Mouse (Mus musculus) neural tube, embryonic 11.5 days (tissue): ENCODE results near the gene Sema5a. TPM values are rescaled to one million over a fixed set of nuclear protein-coding genes. Genes with fewer than 3 reads are reported as not detected.

Experiments used
- ATAC-seq: fragments of 200-750 bp; cut with Nextera tagmentation; 2 replicates; pipeline ENCODE4 v1.8.0; 2017; ENCODE audit warnings: moderate number of reproducible peaks, mild to moderate bottlenecking, moderate TSS enrichment, moderate library complexity; ENCODE audit not compliant: insufficient read depth, low FRiP score, low TSS enrichment
- DNase-seq: peaks from one replicate; pipeline ENCODE4 v3.0.0-alpha.2; 2015; ENCODE audit warnings: low spot score
- H3K27ac ChIP-seq: fragments of 300-500 bp; sonication (generic); 2 replicates; pipeline ENCODE4 v1.5.1; 2014; ENCODE audit warnings: low read depth, mild to moderate bottlenecking, low read length
- H3K27me3 ChIP-seq: fragments of 300-500 bp; sonication (generic); 2 replicates; pipeline ENCODE4 v1.6.1; 2014; ENCODE audit warnings: mild to moderate bottlenecking, low read length, mixed read lengths; ENCODE audit not compliant: control insufficient read depth, insufficient read depth
- H3K36me3 ChIP-seq: fragments of 300-500 bp; sonication (generic); 2 replicates; pipeline ENCODE4 v1.6.1; 2014; ENCODE audit warnings: mild to moderate bottlenecking, low read length, moderate library complexity, mixed read lengths; ENCODE audit not compliant: control insufficient read depth, insufficient read depth
- H3K4me1 ChIP-seq: fragments of 300-500 bp; sonication (generic); 2 replicates; pipeline ENCODE4 v1.6.1; 2014; ENCODE audit warnings: low read length, mixed read lengths; ENCODE audit not compliant: control insufficient read depth, insufficient read depth
- H3K4me2 ChIP-seq: fragments of 300-500 bp; sonication (generic); 2 replicates; pipeline ENCODE4 v1.6.1; 2014; ENCODE audit warnings: low read depth, mild to moderate bottlenecking, moderate library complexity
- H3K4me3 ChIP-seq: fragments of 300-500 bp; sonication (generic); 2 replicates; pipeline ENCODE4 v1.5.1; 2014; ENCODE audit warnings: low read depth, low read length
- H3K9ac ChIP-seq: fragments of 300-500 bp; sonication (generic); 2 replicates; pipeline ENCODE4 v1.6.1; 2014; ENCODE audit warnings: mild to moderate bottlenecking, low read length
- H3K9me3 ChIP-seq: fragments of 300-500 bp; sonication (generic); 2 replicates; pipeline ENCODE4 v1.6.1; 2016; ENCODE audit warnings: low read length; ENCODE audit not compliant: control insufficient read depth
- WGBS: fragments of 180-500 bp; shearing (Covaris S2); extraction: QIAGEN DNeasy Blood & Tissue Kit; methylation state at CpG from one replicate; pipeline ENCODE4 v1.1.7; 2014; 5-methylcytosine and 5-hydroxymethylcytosine counted together
- polyA plus RNA-seq: library from polyadenylated mRNA; unstranded; fragments of >200 nt; fragmentation: Nextera tagmentation; extraction: Ambion mirVana; gene quantifications from 2 replicates; pipeline ENCODE4 v1.2.1, GENCODE M21; 2014

Sema5a gene
- polyA plus RNA-seq, 1 experiment from 2014 or later = 10.3 TPM

DNA sequence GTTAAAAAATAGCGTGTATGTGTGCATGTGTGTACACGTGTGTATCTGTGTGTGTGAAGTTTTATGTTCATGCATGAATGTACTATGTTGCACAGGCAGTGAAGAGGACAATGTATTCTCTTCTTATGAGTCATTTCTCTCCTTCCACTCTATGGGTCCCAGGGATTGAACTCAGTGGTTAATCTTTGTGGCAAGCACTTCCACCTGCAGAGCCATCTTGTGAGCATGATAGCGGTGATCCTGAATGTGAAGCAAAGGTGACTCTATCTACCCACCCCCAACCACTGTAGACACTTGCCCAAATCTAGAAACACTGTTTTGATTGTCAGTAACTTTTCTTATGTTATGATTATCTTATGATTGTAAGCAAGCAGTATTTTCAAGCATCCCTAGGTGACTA lies 133.2 kb downstream of the Sema5a start:
- Histone ChIP-seq H3K4me3 (no peak overlapping the region), H3K4me2 (no peak overlapping the region), H3K9me3 (no peaks in the 10 kb centered on the region), H3K27ac (no peak overlapping the region), H3K27me3 (no peaks in the 10 kb centered on the region), H3K9ac (no peak overlapping the region), H3K36me3 (no peaks in the 10 kb centered on the region), H3K4me1 (no peaks in the 10 kb centered on the region)
- 88% methylated on average over 3 of the region's 3 CpGs for WGBS
- DNase-seq = no peak
- ATAC-seq = no peak

DNA sequence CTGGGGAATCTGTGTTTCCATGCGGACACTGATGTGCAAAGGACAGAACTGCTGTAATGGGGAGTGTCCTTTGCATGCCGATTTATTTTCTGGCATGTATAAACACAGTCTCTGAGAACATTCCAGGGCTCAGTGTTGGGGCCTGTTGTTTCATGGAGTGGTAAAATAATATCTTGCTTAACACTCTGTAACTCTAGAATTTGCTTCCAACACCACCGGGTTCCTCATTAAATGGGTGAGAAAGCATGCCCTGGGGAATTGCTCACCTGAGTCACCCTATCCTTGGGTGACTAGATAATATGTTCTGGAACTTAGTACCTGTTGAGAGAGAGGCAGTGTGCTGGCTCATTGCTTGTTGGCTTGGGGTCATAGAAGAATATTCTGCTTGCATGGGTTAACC lies 135.7 kb downstream of the Sema5a start:
- H3K4me1 ChIP-seq = no peaks in the 10 kb centered on the region
- no peak overlapping the region for H3K4me3 ChIP-seq
- no peak overlapping the region for H3K9ac ChIP-seq
- H3K4me2 ChIP-seq = no peak overlapping the region
- no peak for DNase-seq
- no peak overlapping the region for H3K27ac ChIP-seq
- ATAC-seq = no peak
- WGBS = 87% methylated on average over 3 of the region's 3 CpGs
- H3K27me3 ChIP-seq = no peaks in the 10 kb centered on the region
- no peaks in the 10 kb centered on the region for H3K36me3 ChIP-seq
- no peaks in the 10 kb centered on the region for H3K9me3 ChIP-seq

DNA sequence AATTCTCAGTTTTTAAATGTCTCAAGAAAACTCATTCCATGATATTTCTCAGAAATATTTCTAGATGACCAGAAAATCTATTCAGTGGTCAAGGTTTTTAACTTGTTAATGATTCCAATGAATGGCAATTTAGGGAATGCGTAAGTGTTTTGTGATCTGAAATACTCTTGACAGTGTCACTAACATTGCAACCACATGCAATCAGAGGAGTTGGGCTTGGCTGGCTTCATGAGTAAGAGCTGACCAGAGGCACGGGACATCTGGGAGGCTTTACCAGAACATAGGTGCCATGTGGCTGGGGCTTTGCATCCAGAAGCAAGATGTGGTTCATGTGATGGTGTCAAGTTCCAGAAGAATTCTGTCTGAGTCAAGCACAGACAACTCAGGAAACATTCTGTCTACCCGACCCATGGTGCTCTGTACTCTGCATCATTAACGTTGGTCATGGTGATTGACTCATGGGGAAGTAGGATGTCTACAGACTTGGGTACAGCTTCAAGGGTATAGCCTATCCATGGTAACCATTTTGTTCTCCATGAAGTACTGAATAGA lies 138.4 kb downstream of the Sema5a start:
- H3K4me1 ChIP-seq = no peaks in the 10 kb centered on the region
- DNase-seq (no peak), ATAC-seq (no peak)
- H3K27ac ChIP-seq = no peak overlapping the region
- H3K9ac ChIP-seq = no peak overlapping the region
- H3K4me2 ChIP-seq = no peak overlapping the region
- H3K4me3 ChIP-seq = no peak overlapping the region
- H3K27me3 ChIP-seq = no peaks in the 10 kb centered on the region
- WGBS = 88% methylated on average over 4 of the region's 4 CpGs
- H3K9me3 ChIP-seq = no peaks in the 10 kb centered on the region
- no peaks in the 10 kb centered on the region for H3K36me3 ChIP-seq

DNA sequence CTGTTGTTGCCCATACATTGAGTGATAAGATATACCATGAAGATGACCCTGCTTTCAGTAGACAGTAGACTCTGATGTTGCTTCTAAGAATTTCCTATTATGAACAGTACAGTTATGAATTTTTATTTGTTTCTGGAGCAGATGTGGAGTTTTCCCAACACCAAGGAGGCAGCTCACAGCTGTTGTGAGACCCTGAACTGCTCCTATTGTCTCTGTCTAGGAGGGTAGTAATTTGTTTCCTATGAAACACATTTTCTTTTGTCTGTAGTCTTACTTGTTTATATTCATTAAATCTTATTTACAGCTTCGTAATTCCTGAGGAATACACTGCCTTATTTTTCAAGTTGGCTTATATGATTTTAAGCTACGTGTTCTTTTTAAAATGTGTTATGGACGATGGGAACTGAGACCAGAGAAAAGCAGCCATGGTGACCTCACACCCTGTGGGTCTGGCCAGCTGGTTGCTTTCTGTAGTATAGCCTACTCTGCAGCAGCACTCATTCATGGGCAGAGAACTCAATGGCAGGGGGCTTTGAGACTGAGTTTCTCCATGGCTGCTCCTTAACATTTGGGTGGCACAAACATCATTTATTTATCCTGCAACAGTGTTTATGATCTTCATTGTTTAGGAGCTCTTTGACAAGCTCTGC lies 151.8 kb downstream of the Sema5a start:
- no peak for ATAC-seq
- H3K27me3 ChIP-seq = no peaks in the 10 kb centered on the region
- H3K4me3 ChIP-seq = no peak overlapping the region
- DNase-seq = no peak
- 87% methylated on average over 3 of the region's 3 CpGs for WGBS
- H3K36me3 ChIP-seq = no peaks in the 10 kb centered on the region
- H3K9ac ChIP-seq = no peak overlapping the region
- no peak overlapping the region for H3K27ac ChIP-seq
- no peak overlapping the region for H3K4me2 ChIP-seq
- no peaks in the 10 kb centered on the region for H3K9me3 ChIP-seq
- H3K4me1 ChIP-seq = no peaks in the 10 kb centered on the region

DNA sequence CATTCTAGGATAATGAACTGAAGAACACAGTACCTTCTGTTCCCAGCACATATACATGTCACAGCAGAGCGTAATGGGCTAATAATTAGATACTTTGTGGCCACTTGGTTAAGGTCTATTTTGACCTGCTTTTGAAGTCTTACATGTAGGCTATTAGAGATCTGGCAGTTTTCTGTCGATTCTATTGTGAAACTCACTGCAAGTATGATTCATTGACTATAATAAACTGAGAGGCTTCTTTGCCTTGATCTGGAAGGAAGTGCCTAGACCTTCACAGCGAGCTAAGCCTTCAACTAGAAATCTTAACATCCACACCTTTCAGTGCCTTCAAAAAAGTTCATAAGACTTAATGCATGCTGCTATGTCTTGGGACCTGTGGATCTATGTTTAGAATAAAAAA lies 152.5 kb downstream of the Sema5a start:
- DNase-seq (no peak), ATAC-seq (no peak)
- no peaks in the 10 kb centered on the region for H3K27me3 ChIP-seq
- no peaks in the 10 kb centered on the region for H3K9me3 ChIP-seq
- 74% methylated on average over 3 of the region's 3 CpGs for WGBS
- H3K27ac ChIP-seq = no peak overlapping the region
- H3K4me1 ChIP-seq = no peaks in the 10 kb centered on the region
- H3K4me2 ChIP-seq = no peak overlapping the region
- H3K9ac ChIP-seq = no peak overlapping the region
- no peaks in the 10 kb centered on the region for H3K36me3 ChIP-seq
- no peak overlapping the region for H3K4me3 ChIP-seq

DNA sequence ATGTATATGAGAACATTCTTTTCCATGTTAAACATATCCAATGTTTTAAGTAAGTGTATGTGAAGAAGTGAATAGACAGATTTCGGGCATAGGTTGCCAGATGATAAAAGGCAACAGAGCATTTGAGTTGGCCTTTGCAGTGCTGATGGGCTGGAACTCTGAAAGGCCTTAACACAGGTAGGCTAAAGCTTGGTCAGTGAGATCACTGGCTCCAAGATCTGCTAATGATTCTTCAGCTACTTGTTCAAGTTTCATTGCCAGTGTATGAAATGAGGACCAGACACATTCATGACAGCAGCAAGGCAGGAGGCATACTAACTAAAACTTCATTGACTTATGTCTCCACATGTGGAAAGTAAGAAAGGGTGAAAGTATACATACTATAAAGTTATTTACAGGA lies 154.1 kb downstream of the Sema5a start:
- no peak overlapping the region for H3K4me2 ChIP-seq
- H3K4me1 ChIP-seq = no peaks in the 10 kb centered on the region
- no peak overlapping the region for H3K9ac ChIP-seq
- no peaks in the 10 kb centered on the region for H3K36me3 ChIP-seq
- no peaks in the 10 kb centered on the region for H3K27me3 ChIP-seq
- H3K27ac ChIP-seq = no peak overlapping the region
- ATAC-seq = no peak
- DNase-seq = no peak
- WGBS = 86% methylated on average over 1 of the region's 1 CpGs
- H3K4me3 ChIP-seq = no peak overlapping the region
- H3K9me3 ChIP-seq = no peaks in the 10 kb centered on the region

DNA sequence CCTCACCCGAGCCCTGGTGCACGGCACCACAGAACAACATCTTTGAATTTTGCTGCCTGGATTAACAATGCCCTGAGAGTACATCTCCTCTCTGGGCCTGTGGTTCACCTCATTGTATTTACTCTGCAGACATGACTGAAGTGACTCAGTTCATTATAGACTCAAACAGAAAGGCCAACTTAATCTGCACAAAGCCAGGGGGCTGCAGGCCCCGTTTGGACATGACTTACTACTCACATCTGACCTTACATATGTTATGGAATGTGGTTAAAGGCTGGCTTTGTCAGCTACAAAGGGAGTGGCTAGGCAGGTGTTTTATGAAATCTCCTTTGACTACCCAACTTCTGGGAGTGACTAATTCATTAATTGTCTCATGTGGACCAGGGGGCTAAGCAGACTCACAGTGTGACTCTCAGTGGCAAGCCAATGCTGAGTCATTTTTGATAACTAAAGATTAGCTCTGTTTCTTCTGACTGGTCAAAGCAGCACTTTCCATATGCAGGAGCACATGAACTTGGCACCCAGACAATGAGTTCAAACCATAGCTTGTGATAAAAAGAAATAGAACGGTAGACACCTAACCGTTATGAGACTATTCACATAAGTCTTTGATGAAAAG lies 157.4 kb downstream of the Sema5a start:
- no peak overlapping the region for H3K4me3 ChIP-seq
- no peak overlapping the region for H3K27ac ChIP-seq
- H3K9ac ChIP-seq = no peak overlapping the region
- H3K4me2 ChIP-seq = no peak overlapping the region
- WGBS = 73% methylated on average over 5 of the region's 5 CpGs
- no peaks in the 10 kb centered on the region for H3K9me3 ChIP-seq
- H3K27me3 ChIP-seq = no peaks in the 10 kb centered on the region
- H3K36me3 ChIP-seq = no peaks in the 10 kb centered on the region
- ATAC-seq (no peak), DNase-seq (no peak)
- H3K4me1 ChIP-seq = no peaks in the 10 kb centered on the region

DNA sequence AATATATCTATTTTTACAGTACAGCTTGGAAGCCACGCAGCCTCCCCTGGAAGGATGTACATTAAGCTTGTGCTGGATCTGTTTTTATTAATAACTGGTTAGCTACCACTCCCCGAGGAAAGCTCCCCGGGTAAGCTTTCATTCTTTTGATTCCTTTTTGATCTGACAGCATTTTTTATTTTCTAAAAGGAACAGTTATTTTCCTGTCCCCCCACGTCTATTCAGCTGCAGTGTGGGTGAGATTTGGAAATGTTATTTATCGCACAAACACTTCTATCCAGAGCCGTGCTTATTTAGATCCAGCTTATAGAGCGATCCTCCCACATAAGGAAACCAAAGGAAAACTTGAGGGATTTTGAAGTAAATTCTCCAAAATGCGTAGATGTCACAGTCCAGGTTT lies 158.7 kb downstream of the Sema5a start:
- H3K4me2 ChIP-seq = no peak overlapping the region
- H3K27ac ChIP-seq = no peak overlapping the region
- no peaks in the 10 kb centered on the region for H3K36me3 ChIP-seq
- no peaks in the 10 kb centered on the region for H3K27me3 ChIP-seq
- H3K4me3 ChIP-seq = no peak overlapping the region
- no peaks in the 10 kb centered on the region for H3K9me3 ChIP-seq
- WGBS = 83% methylated on average over 8 of the region's 8 CpGs
- H3K4me1 ChIP-seq = no peaks in the 10 kb centered on the region
- no peak overlapping the region for H3K9ac ChIP-seq
- DNase-seq (no peak), ATAC-seq (no peak)

DNA sequence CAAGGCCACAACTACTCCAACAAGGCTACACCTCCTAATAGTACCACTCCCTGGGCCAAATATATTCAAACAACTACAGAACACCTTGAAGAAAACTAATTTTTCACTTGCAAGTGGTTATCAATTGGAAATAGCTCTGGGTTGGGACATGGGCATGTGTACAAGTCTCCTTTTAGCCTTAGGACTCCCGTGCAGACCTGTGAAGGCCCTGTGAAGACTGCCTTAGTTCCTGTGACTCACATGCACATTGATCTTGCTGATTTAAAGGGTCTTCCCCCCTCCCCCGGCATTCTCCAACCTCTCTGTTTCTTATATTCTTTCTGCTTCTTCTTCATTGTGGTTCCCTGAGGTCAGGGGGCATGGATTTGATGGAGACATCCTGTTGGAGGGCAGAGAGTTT lies 161.8 kb downstream of the Sema5a start:
- H3K4me2 ChIP-seq = no peak overlapping the region
- no peaks in the 10 kb centered on the region for H3K36me3 ChIP-seq
- no peaks in the 10 kb centered on the region for H3K9me3 ChIP-seq
- DNase-seq (no peak), ATAC-seq (no peak)
- no peak overlapping the region for H3K4me3 ChIP-seq
- H3K9ac ChIP-seq = no peak overlapping the region
- WGBS = 79% methylated on average over 2 of the region's 2 CpGs
- H3K27ac ChIP-seq = no peak overlapping the region
- no peaks in the 10 kb centered on the region for H3K27me3 ChIP-seq
- H3K4me1 ChIP-seq = no peaks in the 10 kb centered on the region
